Mouse (Mus musculus): ENCODE measurements at regions not wholly inside any gene's neighbourhood (a gene's known extent, or its start where the extent isn't known, plus 50 kb on each side); places are given as distances from the start of the nearest gene placed in this dataset.

DNA sequence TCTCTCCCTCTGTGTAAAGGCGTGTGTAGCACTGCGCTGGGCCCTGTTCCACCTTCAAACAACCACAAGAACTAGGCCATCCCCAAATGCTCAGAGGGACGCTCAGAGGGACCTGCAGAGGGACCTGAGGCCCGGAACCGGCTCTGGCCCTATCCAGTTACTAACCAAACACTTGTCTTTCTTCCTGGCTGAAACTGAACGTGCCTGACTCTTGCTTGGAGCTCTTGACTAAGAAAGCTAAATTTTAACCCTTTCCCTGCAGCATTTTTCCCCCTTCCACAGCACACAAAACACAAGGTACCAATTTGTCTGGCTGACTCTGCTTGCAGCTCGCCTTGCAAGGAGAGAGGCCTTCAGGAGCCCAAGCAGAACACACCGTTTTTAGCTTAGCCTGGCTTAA, 182.3 kb upstream of the Six2 start:
- no peak overlapping the region for H3K4me3 ChIP-seq (ENCODE audit: low read depth, low read length)
- H3K27ac ChIP-seq (ENCODE audit: low read depth, low read length) = no peak overlapping the region
- ATAC-seq (no peak), DNase-seq (no peak)
- TF ChIP-seq CTCF (IDR thresholded peaks at IDR 0.05; ENCODE audit: low read depth) = no peak
- WGBS = 70% methylated on average over 8 of the region's 8 CpGs
- H3K9ac ChIP-seq = no peak overlapping the region
- H3K4me2 ChIP-seq (ENCODE audit: low read depth) = no peak overlapping the region
- no peaks in the 10 kb centered on the region for H3K36me3 ChIP-seq (ENCODE audit: insufficient read depth)
- H3K27me3 ChIP-seq (ENCODE audit: insufficient read depth, low read length) = no peaks in the 10 kb centered on the region; the same call in 1 of the 2 replicates
- no peaks in the 10 kb centered on the region for H3K9me3 ChIP-seq (ENCODE audit: low read length)
- H3K4me1 ChIP-seq (ENCODE audit: insufficient read depth) = peaks cover 5% of the 10 kb centered on the region; the same call in 1 of the 2 replicates

DNA sequence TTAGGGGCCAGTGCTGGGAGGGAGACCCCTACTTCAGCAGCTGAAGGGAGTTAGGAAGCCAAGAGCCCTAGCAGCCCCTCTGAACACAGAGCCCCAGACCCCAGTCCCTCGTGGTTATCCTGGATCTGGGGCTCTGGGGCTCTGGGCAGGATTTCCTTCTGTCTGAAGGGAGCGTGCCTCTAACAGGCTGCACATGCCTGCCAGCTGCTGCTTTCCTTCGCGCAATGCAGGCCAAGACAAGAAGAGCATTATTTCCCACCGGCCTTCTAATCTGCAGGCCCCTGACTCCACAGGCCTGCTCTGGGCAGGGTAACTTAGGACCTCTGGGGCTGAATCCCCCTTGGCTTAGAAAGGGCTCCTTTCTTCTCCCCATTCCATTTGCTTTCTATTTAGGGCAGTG, 181.1 kb upstream of the Six2 start:
- H3K4me2 ChIP-seq (ENCODE audit: low read depth) = no peak overlapping the region
- no peak overlapping the region for H3K4me3 ChIP-seq (ENCODE audit: low read depth, low read length)
- no peaks in the 10 kb centered on the region for H3K9me3 ChIP-seq (ENCODE audit: low read length)
- H3K4me1 ChIP-seq (ENCODE audit: insufficient read depth) = peaks cover 3% of the 10 kb centered on the region; the same call in 1 of the 2 replicates
- WGBS = 23% methylated on average over 5 of the region's 5 CpGs
- no peak for TF ChIP-seq CTCF (IDR thresholded peaks at IDR 0.05; ENCODE audit: low read depth)
- H3K9ac ChIP-seq = no peak overlapping the region
- no peaks in the 10 kb centered on the region; the same call in 1 of the 2 replicates for H3K27me3 ChIP-seq (ENCODE audit: insufficient read depth, low read length)
- peak; percentile 20 for DNase-seq
- ATAC-seq = no peak
- H3K27ac ChIP-seq (ENCODE audit: low read depth, low read length) = no peak overlapping the region
- H3K36me3 ChIP-seq (ENCODE audit: insufficient read depth) = no peaks in the 10 kb centered on the region

- Histone ChIP-seq H3K36me3 (ENCODE audit: insufficient read depth) (no peaks in the 10 kb centered on the region), H3K4me2 (ENCODE audit: low read depth) (no peak overlapping the region), H3K9me3 (ENCODE audit: low read length) (no peaks in the 10 kb centered on the region), H3K9ac (no peak overlapping the region), H3K4me3 (ENCODE audit: low read depth, low read length) (no peak overlapping the region), H3K27me3 (ENCODE audit: insufficient read depth, low read length) (no peaks in the 10 kb centered on the region; the same call in 1 of the 2 replicates), H3K4me1 (ENCODE audit: insufficient read depth) (no peaks in the 10 kb centered on the region), H3K27ac (ENCODE audit: low read depth, low read length) (no peak overlapping the region)
- no peak for TF ChIP-seq CTCF (IDR thresholded peaks at IDR 0.05; ENCODE audit: low read depth)
- WGBS = 82% methylated on average over 12 of the region's 12 CpGs
- ATAC-seq (no peak), DNase-seq (no peak)
These were observed 180.0 kb upstream of the Six2 start for GRCm38 (mm10) chr17:85867945-85868616.

GRCm38 (mm10) chr17:85866581-85866980, 178.5 kb upstream of the Six2 start:
- ATAC-seq = no peak
- no peaks in the 10 kb centered on the region for H3K9me3 ChIP-seq (ENCODE audit: low read length)
- no peak for TF ChIP-seq CTCF (IDR thresholded peaks at IDR 0.05; ENCODE audit: low read depth)
- no peak overlapping the region for H3K27ac ChIP-seq (ENCODE audit: low read depth, low read length)
- H3K9ac ChIP-seq = no peak overlapping the region
- H3K4me1 ChIP-seq (ENCODE audit: insufficient read depth) = no peaks in the 10 kb centered on the region
- no peaks in the 10 kb centered on the region for H3K36me3 ChIP-seq (ENCODE audit: insufficient read depth)
- no peaks in the 10 kb centered on the region; the same call in 1 of the 2 replicates for H3K27me3 ChIP-seq (ENCODE audit: insufficient read depth, low read length)
- H3K4me2 ChIP-seq (ENCODE audit: low read depth) = no peak overlapping the region
- no peak overlapping the region for H3K4me3 ChIP-seq (ENCODE audit: low read depth, low read length)
- no peak for DNase-seq
- WGBS = 85% methylated on average over 3 of the region's 3 CpGs

- H3K9ac ChIP-seq = no peak overlapping the region
- H3K36me3 ChIP-seq (ENCODE audit: insufficient read depth) = no peaks in the 10 kb centered on the region
- WGBS = 90% methylated on average over 4 of the region's 4 CpGs
- H3K4me1 ChIP-seq (ENCODE audit: insufficient read depth) = no peaks in the 10 kb centered on the region
- ATAC-seq = no peak
- no peak for TF ChIP-seq CTCF (IDR thresholded peaks at IDR 0.05; ENCODE audit: low read depth)
- H3K4me3 ChIP-seq (ENCODE audit: low read depth, low read length) = no peak overlapping the region
- no peak overlapping the region for H3K27ac ChIP-seq (ENCODE audit: low read depth, low read length)
- no peak for DNase-seq
- no peak overlapping the region for H3K4me2 ChIP-seq (ENCODE audit: low read depth)
- H3K27me3 ChIP-seq (ENCODE audit: insufficient read depth, low read length) = no peaks in the 10 kb centered on the region; the same call in 1 of the 2 replicates
- H3K9me3 ChIP-seq (ENCODE audit: low read length) = no peaks in the 10 kb centered on the region
These were observed 177.9 kb upstream of the Six2 start for GRCm38 (mm10) chr17:85865940-85866339.

GRCm38 (mm10) chr17:85861328-85861727, 173.3 kb upstream of the Six2 start:
- DNase-seq (no peak), ATAC-seq (no peak)
- 89% methylated on average over 9 of the region's 9 CpGs for WGBS
- Histone ChIP-seq H3K4me3 (ENCODE audit: low read depth, low read length) (no peak overlapping the region), H3K27ac (ENCODE audit: low read depth, low read length) (no peak overlapping the region), H3K36me3 (ENCODE audit: insufficient read depth) (no peaks in the 10 kb centered on the region), H3K4me2 (ENCODE audit: low read depth) (no peak overlapping the region), H3K9me3 (ENCODE audit: low read length) (no peaks in the 10 kb centered on the region), H3K27me3 (ENCODE audit: insufficient read depth, low read length) (no peaks in the 10 kb centered on the region), H3K4me1 (ENCODE audit: insufficient read depth) (peaks cover 4% of the 10 kb centered on the region), H3K9ac (no peak overlapping the region)
- TF ChIP-seq CTCF (IDR thresholded peaks at IDR 0.05; ENCODE audit: low read depth) = no peak

GRCm38 (mm10) chr17:85860797-85861196, 172.7 kb upstream of the Six2 start:
- H3K9ac ChIP-seq = no peak overlapping the region
- WGBS = 64% methylated on average over 4 of the region's 4 CpGs
- H3K27me3 ChIP-seq (ENCODE audit: insufficient read depth, low read length) = no peaks in the 10 kb centered on the region
- peaks cover 4% of the 10 kb centered on the region for H3K4me1 ChIP-seq (ENCODE audit: insufficient read depth)
- no peak overlapping the region for H3K4me3 ChIP-seq (ENCODE audit: low read depth, low read length)
- H3K27ac ChIP-seq (ENCODE audit: low read depth, low read length) = no peak overlapping the region
- H3K4me2 ChIP-seq (ENCODE audit: low read depth) = no peak overlapping the region
- no peaks in the 10 kb centered on the region for H3K36me3 ChIP-seq (ENCODE audit: insufficient read depth)
- ATAC-seq (no peak), DNase-seq (no peak)
- no peak for TF ChIP-seq CTCF (IDR thresholded peaks at IDR 0.05; ENCODE audit: low read depth)
- H3K9me3 ChIP-seq (ENCODE audit: low read length) = no peaks in the 10 kb centered on the region

All from forebrain, postnatal 0 days (tissue).